In the genomic region with DNA sequence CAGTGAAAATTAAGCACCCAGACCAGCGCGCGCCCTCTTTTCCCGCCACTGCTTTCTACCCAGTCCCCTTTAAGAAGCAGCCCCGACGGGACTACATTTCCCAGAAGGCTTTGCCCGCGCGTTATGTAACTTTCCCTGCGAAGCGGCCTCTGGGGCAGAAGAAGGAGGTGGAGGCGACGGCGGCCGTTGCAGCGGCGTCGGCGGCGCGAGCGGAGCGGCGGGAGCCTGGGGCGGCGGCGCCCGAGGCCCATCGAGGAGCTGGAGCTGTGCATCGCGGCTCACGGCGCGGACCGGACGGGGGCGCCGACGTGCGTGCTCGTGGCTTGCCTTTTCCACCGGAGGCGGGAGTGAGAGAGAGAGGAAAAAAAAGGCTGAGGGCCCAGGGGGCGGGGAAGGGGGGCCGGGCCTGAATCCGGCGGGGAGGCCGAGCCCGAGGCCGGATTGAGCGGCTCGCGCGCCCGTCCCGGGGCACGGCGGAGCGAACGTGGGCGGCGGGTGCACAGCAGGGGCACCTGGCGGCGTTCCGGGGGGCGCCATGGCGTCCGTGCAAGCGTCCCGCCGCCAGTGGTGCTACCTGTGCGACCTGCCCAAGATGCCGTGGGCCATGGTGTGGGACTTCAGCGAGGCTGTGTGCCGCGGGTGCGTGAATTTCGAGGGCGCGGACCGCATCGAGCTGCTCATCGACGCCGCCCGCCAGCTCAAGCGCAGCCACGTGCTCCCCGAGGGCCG, we compare ENCODE assay signal across 8 mouse cellular contexts. TPM values are rescaled to one million over a fixed set of nuclear protein-coding genes. Genes with fewer than 3 reads are reported as not detected.
DNase-seq lines count a peak whose midpoint lies in the region; ATAC-seq lines count a peak whose summit lies in the region.

TSS of gene Irf2bp1 (plus strand) at position 143 of the 729 bp plus-strand sequence.

- peaks cover 23% of the 10 kb centered on the region for H3K36me3 ChIP-seq in hindbrain, embryonic 12.5 days

- peak within 1 kb of the TSS; percentile 95 for H3K4me3 ChIP-seq in hindbrain, embryonic 12.5 days

- WGBS in hindbrain, embryonic 12.5 days = under 1% methylated on average over 79 of the region's 90 CpGs

- no peaks in the 10 kb centered on the region for H3K27me3 ChIP-seq in hindbrain, embryonic 12.5 days

- peak; percentile 95 for DNase-seq in NIH3T3 (ENCODE audit: low read depth)
- DNase-seq in cerebellum, postnatal 10 days = peak; percentile 95 to 97
- DNase-seq in frontal cortex, postnatal 10 days (ENCODE audit: low spot score in 2 of 2) = peak; percentile 87 to 93
- DNase-seq in layer of hippocampus, postnatal 14 days (ENCODE audit: low spot score in 2 of 2) = peak; percentile 95 to 96
- peak; percentile 94 for DNase-seq in lung, postnatal 14 days
- peak; percentile 93 for DNase-seq in retina, adult 2 months (ENCODE audit: low read depth, low spot score)
- DNase-seq in thymus, postnatal 36 days = peak; percentile 90 to 93

- H3K27ac ChIP-seq in hindbrain, embryonic 12.5 days = peak within 1 kb of the TSS; percentile 95

- peak; percentile 64 for ATAC-seq in hindbrain, embryonic 12.5 days (ENCODE audit: low FRiP score)

- peak within 1 kb of the TSS; percentile 99 for H3K4me2 ChIP-seq in hindbrain, embryonic 12.5 days (replicated peaks)

- peak within 1 kb of the TSS; percentile 95 for H3K9ac ChIP-seq in hindbrain, embryonic 12.5 days

- H3K4me1 ChIP-seq in hindbrain, embryonic 12.5 days = peaks cover 53% of the 10 kb centered on the region

- H3K9me3 ChIP-seq in hindbrain, embryonic 12.5 days (replicated peaks) = no peaks in the 10 kb centered on the region

RNA-seq across cellular contexts. Expression of gene Irf2bp1, which starts in this region (rescaled TPM):
- 44.0 and 47.4 TPM in 2 replicates for polyA plus RNA-seq in hindbrain, embryonic 12.5 days (2016; fragmentation: Nextera tagmentation; extraction: Ambion mirVana)
- total RNA-seq in layer of hippocampus, postnatal 14 days (2021) = 10 to 100 TPM; 43.7 to 44.5 TPM

Comparison
In these comparisons a context has a peak if more than half of its experiments do, and no peak if none do; other contexts are left out.
1. Peak in every context shown above with its lines: DNase-seq, ATAC-seq, H3K4me3 ChIP-seq and H3K27ac ChIP-seq.